Mouse (Mus musculus): ENCODE measurements around the gene Sqstm1.

GRCm38 (mm10) chr11:50190362-50190761 is 20.3 kb downstream of the Sqstm1 start:
- no peak for TF ChIP-seq GATA1 (IDR thresholded peaks at IDR 0.05; ENCODE audit: low read length)
- no peak for TF ChIP-seq TAL1 (IDR thresholded peaks at IDR 0.05; ENCODE audit: low read length)
